ENCODE assay signal across 13 mouse cellular contexts in the genomic region with DNA sequence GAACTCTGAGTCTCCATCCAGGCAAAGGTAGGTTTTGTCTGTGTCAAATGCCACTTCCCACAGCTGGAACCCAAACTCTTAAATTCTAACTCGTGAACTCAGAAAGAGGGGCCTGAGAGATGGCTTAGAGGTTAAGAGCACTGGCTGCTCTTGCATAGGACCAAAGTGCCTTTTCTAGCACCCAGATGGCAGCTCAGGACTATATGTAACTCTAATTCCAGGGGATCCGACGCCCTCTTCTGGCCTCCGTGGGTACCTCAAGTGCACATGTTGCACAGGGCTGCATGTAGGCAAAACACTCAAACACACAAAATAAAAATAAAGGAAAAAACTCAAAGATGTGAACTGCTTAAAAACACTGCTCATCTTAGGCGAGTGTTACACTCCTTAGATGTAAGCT.
DNase-seq lines count a peak whose midpoint lies in the region; TF ChIP-seq lines count a peak whose summit lies in the region.
"Had no signal": no experiment of that assay in that cellular context is flagged by ENCODE, and none has a peak within 500 bp of the region (broad histone marks: within the 10 kb centered on the region; RNA-seq: fewer than 3 reads in every experiment).

No protein-coding gene starts in this region.

- no peak overlapping the region for H3K4me3 ChIP-seq in layer of hippocampus, adult 2 months
- H3K4me3 ChIP-seq: forebrain, embryonic 12.5 days; heart, embryonic 15.5 days; liver, embryonic 15.5 days had no signal

- no peak for TF ChIP-seq POLR2A in brain, embryonic 14.5 days (IDR thresholded peaks at IDR 0.05; ENCODE audit: borderline replicate concordance, extremely low read depth, insufficient read depth, insufficient read length, poor library complexity, severe bottlenecking)

- no peak overlapping the region for H3K27ac ChIP-seq in layer of hippocampus, adult 2 months
- H3K27ac ChIP-seq: forebrain, embryonic 12.5 days; heart, embryonic 15.5 days; liver, embryonic 15.5 days had no signal

- peak; percentile 53 for TF ChIP-seq CTCF in layer of hippocampus, adult 2 months (conservative IDR thresholded peaks at IDR 0.05)
- peak; percentile 35; the same call in 1 of the 2 replicates for TF ChIP-seq CTCF in brain, embryonic 14.5 days (IDR thresholded peaks at IDR 0.05; ENCODE audit: borderline replicate concordance, extremely low read depth, insufficient read depth, insufficient read length)

- no peak for DNase-seq in layer of hippocampus, adult 2 months (ENCODE audit: low spot score in 2 of 2)
- DNase-seq in layer of hippocampus, adult 8-10 months (ENCODE audit: low spot score in 2 of 2), result no peak
- peak; percentile 28 for DNase-seq in right cerebral cortex, postnatal 4 days
- DNase-seq in right cerebral cortex, postnatal 25 days, result no peak
- DNase-seq in brain, embryonic 14.5 days (ENCODE audit: low read depth), result no peak
- no peak for DNase-seq in adrenal gland, adult 8-10 months
- DNase-seq in adrenal gland, adult 18-20 months (ENCODE audit: low spot score in 2 of 2), result no peak
- DNase-seq: adrenal gland, postnatal 10 days; gastrocnemius, postnatal 10 days; kidney, postnatal 36 days had no signal
